28 mouse cellular contexts compared by ENCODE assay signal in genomic region chr10:21391286-21391685, GRCm38 (mm10). TPM values are rescaled to one million over a fixed set of nuclear protein-coding genes. Genes with fewer than 3 reads are reported as not detected.
"Had no signal": no experiment of that assay in that cellular context is flagged by ENCODE, and none has a peak within 500 bp of the region (broad histone marks: within the 10 kb centered on the region; RNA-seq: fewer than 3 reads in every experiment).

No protein-coding gene starts in this region.

- H3K36me3 ChIP-seq: heart, embryonic 12.5 days; hindbrain, embryonic 10.5 days; hindbrain, embryonic 13.5 days; hindbrain, embryonic 15.5 days; intestine, embryonic 15.5 days; limb, embryonic 10.5 days; limb, embryonic 12.5 days; liver, embryonic 13.5 days had no signal

- H3K27ac ChIP-seq: gastrocnemius, adult 2 months; hindbrain, embryonic 10.5 days; hindbrain, embryonic 13.5 days; hindbrain, embryonic 15.5 days; intestine, embryonic 15.5 days; limb, embryonic 10.5 days; limb, embryonic 12.5 days; liver, embryonic 13.5 days; liver, embryonic 15.5 days had no signal

- H3K4me1 ChIP-seq: hindbrain, embryonic 10.5 days; hindbrain, embryonic 13.5 days; hindbrain, embryonic 15.5 days; intestine, embryonic 15.5 days; limb, embryonic 10.5 days; limb, embryonic 12.5 days; liver, embryonic 15.5 days had no signal

- DNase-seq: gastrocnemius, adult 2 months; gastrocnemius, postnatal 10 days; gastrocnemius, postnatal 25 days; heart, adult 18-20 months; heart, postnatal 10 days; heart, postnatal 4 days; kidney, adult 18-20 months; kidney, adult 8-10 months; kidney, postnatal 10 days; kidney, postnatal 25 days; kidney, postnatal 4 days; liver; liver, embryonic 13.5 days had no signal

- H3K27me3 ChIP-seq: heart, embryonic 12.5 days; hindbrain, embryonic 13.5 days; hindbrain, embryonic 15.5 days; intestine, embryonic 15.5 days; limb, embryonic 12.5 days; liver, embryonic 13.5 days; liver, embryonic 15.5 days had no signal

- H3K4me3 ChIP-seq: gastrocnemius, adult 2 months; heart, embryonic 12.5 days; hindbrain, embryonic 10.5 days; hindbrain, embryonic 13.5 days; hindbrain, embryonic 15.5 days; intestine, embryonic 15.5 days; limb, embryonic 10.5 days; limb, embryonic 12.5 days; liver, embryonic 13.5 days; liver, embryonic 15.5 days had no signal

- ATAC-seq: inflammation-experienced regulatory T-cells, adult 6 months; intestine, embryonic 15.5 days; intestine, postnatal 0 days had no signal

- H3K9me3 ChIP-seq: heart, embryonic 12.5 days; hindbrain, embryonic 10.5 days; hindbrain, embryonic 13.5 days; hindbrain, embryonic 15.5 days; intestine, embryonic 15.5 days; limb, embryonic 10.5 days; limb, embryonic 12.5 days; liver, embryonic 13.5 days; liver, embryonic 15.5 days had no signal

- H3K9ac ChIP-seq: heart, embryonic 12.5 days; hindbrain, embryonic 13.5 days; hindbrain, embryonic 15.5 days; intestine, embryonic 15.5 days; limb, embryonic 12.5 days; liver, embryonic 13.5 days; liver, embryonic 15.5 days had no signal

- H3K4me2 ChIP-seq: heart, embryonic 12.5 days; hindbrain, embryonic 13.5 days; hindbrain, embryonic 15.5 days; intestine, embryonic 15.5 days; limb, embryonic 12.5 days; liver, embryonic 11.5 days; liver, embryonic 13.5 days; liver, embryonic 15.5 days had no signal

RNA-seq across cellular contexts. Expression of gene Aldh8a1, which starts 14.2 kb away (rescaled TPM):
- total RNA-seq: gastrocnemius, adult 2 months; gastrocnemius, postnatal 25 days; granulocyte monocyte progenitor cell, adult 5-6 weeks; heart, adult 18-20 months; heart, postnatal 10 days; heart, postnatal 25 days; heart, postnatal 4 days; left cerebral cortex, postnatal 10 days had no signal
- polyA plus RNA-seq: heart, embryonic 14.5 days; hindbrain, embryonic 13.5 days; hindbrain, embryonic 15.5 days; inflammation-experienced regulatory T-cells, adult 6 months; intestine, postnatal 0 days; limb, embryonic 12.5 days had no signal
